Mouse (Mus musculus) hindbrain, embryonic 15.5 days (tissue): ENCODE measurements at regions not wholly inside any gene's neighbourhood (a gene's known extent, or its start where the extent isn't known, plus 50 kb on each side); places are given as distances from the start of the nearest gene placed in this dataset.
A peak's percentile ranks its signal among the peaks of the same experiment; 100 is the strongest.

Experiments used
- ATAC-seq: fragments of 200-750 bp; cut with Nextera tagmentation; 2 replicates; pipeline ENCODE4 v1.8.0; 2017; ENCODE audit warnings: low read depth, moderate number of reproducible peaks, moderate TSS enrichment; ENCODE audit not compliant: low FRiP score
- H3K27ac ChIP-seq: fragments of 300-500 bp; sonication (generic); replicated peaks from 2 replicates; pipeline ENCODE4 v1.5.1; 2015; ENCODE audit warnings: mild to moderate bottlenecking, inconsistent platforms
- H3K27me3 ChIP-seq: fragments of 300-500 bp; sonication (generic); 2 replicates; pipeline ENCODE4 v1.6.1; 2015; ENCODE audit warnings: control low read depth, inconsistent platforms
- H3K36me3 ChIP-seq: fragments of 300-500 bp; sonication (generic); 2 replicates; pipeline ENCODE4 v1.6.1; 2015; ENCODE audit warnings: control low read depth, inconsistent platforms
- H3K4me1 ChIP-seq: fragments of 300-500 bp; sonication (generic); replicated peaks from 2 replicates; pipeline ENCODE4 v1.6.1; 2015; ENCODE audit warnings: control low read depth, inconsistent platforms
- H3K4me2 ChIP-seq: fragments of 300-500 bp; sonication (generic); 2 replicates; pipeline ENCODE4 v1.6.1; 2015; ENCODE audit warnings: moderate library complexity, mild to moderate bottlenecking, inconsistent platforms
- H3K4me3 ChIP-seq: fragments of 300-500 bp; sonication (generic); 2 replicates; pipeline ENCODE4 v1.5.1; 2015; ENCODE audit warnings: mild to moderate bottlenecking, inconsistent platforms
- H3K9ac ChIP-seq: fragments of 300-500 bp; sonication (generic); 2 replicates; pipeline ENCODE4 v1.6.1; 2015; ENCODE audit warnings: inconsistent platforms
- H3K9me3 ChIP-seq: fragments of 300-500 bp; sonication (generic); 2 replicates; pipeline ENCODE4 v1.6.1; 2016; ENCODE audit warnings: control low read depth, inconsistent platforms
- WGBS: fragments of 180-500 bp; shearing (Covaris S2); methylation state at CpG from one replicate; pipeline ENCODE4 v1.1.7; 2015; 5-methylcytosine and 5-hydroxymethylcytosine counted together

- no peaks in the 10 kb centered on the region for H3K36me3 ChIP-seq
- no peaks in the 10 kb centered on the region for H3K9me3 ChIP-seq
- 19% methylated on average over 15 of the region's 15 CpGs for WGBS
- H3K4me1 ChIP-seq, result peaks cover 21% of the 10 kb centered on the region
- no peak for ATAC-seq
- no peak overlapping the region for H3K4me2 ChIP-seq
- H3K27ac ChIP-seq, result no peak overlapping the region
- H3K9ac ChIP-seq, result no peak overlapping the region
- H3K27me3 ChIP-seq, result no peaks in the 10 kb centered on the region
- H3K4me3 ChIP-seq, result no peak overlapping the region
Observed at GRCm38 (mm10) chr13:99592596-99593242, 76.4 kb upstream of the Map1b start.

- WGBS, result 92% methylated on average over 8 of the region's 8 CpGs
- H3K9me3 ChIP-seq, result no peaks in the 10 kb centered on the region
- no peak for ATAC-seq
Observed at GRCm38 (mm10) chr13:99588646-99589045, 72.3 kb upstream of the Map1b start.

GRCm38 (mm10) chr13:99583841-99584240 is 67.5 kb upstream of the Map1b start:
- H3K27ac ChIP-seq, result no peak overlapping the region
- H3K4me1 ChIP-seq, result peaks cover 3% of the 10 kb centered on the region
- no peaks in the 10 kb centered on the region for H3K9me3 ChIP-seq
- no peaks in the 10 kb centered on the region for H3K36me3 ChIP-seq
- 33% methylated on average over 3 of the region's 3 CpGs for WGBS
- ATAC-seq, result no peak
- H3K4me3 ChIP-seq, result no peak overlapping the region
- no peak overlapping the region for H3K4me2 ChIP-seq
- H3K9ac ChIP-seq, result no peak overlapping the region
- H3K27me3 ChIP-seq, result no peaks in the 10 kb centered on the region

More at GRCm38 (mm10) chr13:99588646-99589045, 72.3 kb upstream of the Map1b start:
- H3K4me3 ChIP-seq, result no peak overlapping the region
- no peaks in the 10 kb centered on the region for H3K27me3 ChIP-seq
- H3K9ac ChIP-seq, result no peak overlapping the region
- H3K4me1 ChIP-seq, result peaks cover 12% of the 10 kb centered on the region
- H3K27ac ChIP-seq, result no peak overlapping the region
- H3K36me3 ChIP-seq, result no peaks in the 10 kb centered on the region
- no peak overlapping the region for H3K4me2 ChIP-seq

- Histone ChIP-seq H3K4me2 (no peak overlapping the region), H3K36me3 (no peaks in the 10 kb centered on the region), H3K27ac (no peak overlapping the region), H3K9ac (no peak overlapping the region), H3K27me3 (no peaks in the 10 kb centered on the region), H3K9me3 (no peaks in the 10 kb centered on the region), H3K4me3 (no peak overlapping the region), H3K4me1 (peaks cover 3% of the 10 kb centered on the region)
- ATAC-seq, result 0 out of 2 replicates have a peak, but pooled peaks have one; percentile 23
- 69% methylated on average over 5 of the region's 5 CpGs for WGBS
Observed at GRCm38 (mm10) chr13:99580296-99580695, 64.0 kb upstream of the Map1b start.

- H3K36me3 ChIP-seq, result no peaks in the 10 kb centered on the region
- WGBS, result 51% methylated on average over 8 of the region's 8 CpGs
- H3K27me3 ChIP-seq, result no peaks in the 10 kb centered on the region
- ATAC-seq, result peak; percentile 66; the same call in 1 of the 2 replicates
- no peak overlapping the region for H3K4me3 ChIP-seq
- H3K4me1 ChIP-seq, result peaks cover 3% of the 10 kb centered on the region
- H3K27ac ChIP-seq, result no peak overlapping the region
- H3K9me3 ChIP-seq, result no peaks in the 10 kb centered on the region
- H3K4me2 ChIP-seq, result no peak overlapping the region
- H3K9ac ChIP-seq, result no peak overlapping the region
Observed at GRCm38 (mm10) chr13:99579596-99580175, 63.3 kb upstream of the Map1b start.

GRCm38 (mm10) chr13:99577686-99578085 is 61.3 kb upstream of the Map1b start:
- ATAC-seq, result no peak
- H3K4me2 ChIP-seq, result no peak overlapping the region
- no peaks in the 10 kb centered on the region for H3K27me3 ChIP-seq
- 61% methylated on average over 4 of the region's 4 CpGs for WGBS
- H3K9me3 ChIP-seq, result no peaks in the 10 kb centered on the region
- H3K9ac ChIP-seq, result no peak overlapping the region
- no peaks in the 10 kb centered on the region for H3K36me3 ChIP-seq
- H3K4me1 ChIP-seq, result peaks cover 3% of the 10 kb centered on the region
- H3K4me3 ChIP-seq, result no peak overlapping the region
- no peak overlapping the region for H3K27ac ChIP-seq

- Histone ChIP-seq H3K9ac (no peak overlapping the region), H3K27me3 (no peaks in the 10 kb centered on the region), H3K4me2 (no peak overlapping the region), H3K4me3 (no peak overlapping the region), H3K27ac (no peak overlapping the region), H3K9me3 (no peaks in the 10 kb centered on the region), H3K36me3 (no peaks in the 10 kb centered on the region), H3K4me1 (no peaks in the 10 kb centered on the region)
- 89% methylated on average over 7 of the region's 7 CpGs for WGBS
- ATAC-seq, result no peak
Observed at GRCm38 (mm10) chr13:99573021-99573420, 56.7 kb upstream of the Map1b start.

- WGBS, result 89% methylated on average over 5 of the region's 5 CpGs
- Histone ChIP-seq H3K4me3 (no peak overlapping the region), H3K4me2 (no peak overlapping the region), H3K36me3 (no peaks in the 10 kb centered on the region), H3K9me3 (no peaks in the 10 kb centered on the region), H3K4me1 (no peaks in the 10 kb centered on the region), H3K9ac (no peak overlapping the region), H3K27ac (no peak overlapping the region), H3K27me3 (no peaks in the 10 kb centered on the region)
- ATAC-seq, result no peak
Observed at GRCm38 (mm10) chr13:99572381-99572780, 56.0 kb upstream of the Map1b start.
